Mouse (Mus musculus) testis, postnatal 10 days (tissue): ENCODE data around the gene Usp28.

Experiments
- DNase-seq: peaks from one replicate; pipeline ENCODE4 v3.0.0; 2021; ENCODE audit warnings: low spot score

The Usp28 gene

DNA sequence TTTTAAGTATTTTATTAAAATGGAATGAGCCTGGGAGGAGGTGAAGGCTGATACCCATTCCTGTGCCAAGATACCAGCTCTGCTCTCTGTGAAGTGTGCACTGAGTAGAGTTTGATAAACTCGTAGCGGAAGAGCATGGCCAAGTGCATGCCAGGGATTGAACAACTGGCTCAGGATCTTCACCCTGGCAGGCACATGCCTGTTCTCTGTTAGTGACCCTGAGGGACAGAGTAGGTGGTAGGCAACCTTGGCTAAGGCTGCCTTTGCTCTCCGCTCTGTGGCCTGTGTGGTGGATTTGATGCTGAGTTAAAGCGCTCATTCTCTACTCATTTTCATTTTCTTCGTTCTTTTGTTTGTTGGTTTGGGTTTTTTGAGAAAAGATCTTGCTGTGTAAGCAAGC lies 36.1 kb downstream of the Usp28 start:
- no peak for DNase-seq

DNA sequence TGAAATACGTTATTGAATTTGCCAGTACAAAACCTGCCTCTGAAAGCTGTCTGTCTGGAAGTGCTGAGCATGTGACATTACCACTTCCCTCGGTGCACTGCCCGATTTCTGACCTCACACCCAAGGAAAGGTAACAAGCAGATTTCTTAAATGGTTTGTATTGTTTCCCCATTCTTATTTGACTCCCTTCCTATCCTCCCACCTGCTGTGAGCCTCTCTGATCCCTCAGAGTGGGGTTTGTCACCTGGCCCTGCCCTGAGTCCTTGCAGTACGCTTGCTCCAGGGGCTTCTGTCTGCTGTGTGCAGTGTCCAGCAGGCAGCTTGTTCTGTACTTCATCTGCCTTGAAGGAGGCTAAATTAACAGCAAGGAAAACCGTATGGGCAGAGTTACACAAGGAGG lies 38.8 kb downstream of the Usp28 start:
- no peak for DNase-seq

DNA sequence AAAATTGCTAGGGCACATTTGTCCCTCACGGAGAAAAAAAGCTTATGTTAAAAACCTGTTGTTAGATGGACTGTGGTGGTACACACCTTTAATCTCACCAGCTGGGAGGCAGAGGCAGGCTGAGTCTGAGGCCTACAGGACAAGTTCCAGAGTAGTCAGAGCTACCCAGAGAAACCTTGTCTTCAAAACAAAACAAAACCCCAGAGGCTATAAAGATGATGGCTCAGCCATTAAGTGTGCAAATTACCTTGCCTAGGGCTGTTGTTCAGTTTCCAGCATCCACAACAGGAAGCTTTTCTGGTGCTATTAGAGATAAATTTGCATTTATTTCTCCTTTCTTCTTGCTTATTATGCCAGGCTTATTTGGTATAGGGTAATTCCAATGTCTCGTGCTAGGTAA lies 39.4 kb downstream of the Usp28 start:
- no peak for DNase-seq

DNA sequence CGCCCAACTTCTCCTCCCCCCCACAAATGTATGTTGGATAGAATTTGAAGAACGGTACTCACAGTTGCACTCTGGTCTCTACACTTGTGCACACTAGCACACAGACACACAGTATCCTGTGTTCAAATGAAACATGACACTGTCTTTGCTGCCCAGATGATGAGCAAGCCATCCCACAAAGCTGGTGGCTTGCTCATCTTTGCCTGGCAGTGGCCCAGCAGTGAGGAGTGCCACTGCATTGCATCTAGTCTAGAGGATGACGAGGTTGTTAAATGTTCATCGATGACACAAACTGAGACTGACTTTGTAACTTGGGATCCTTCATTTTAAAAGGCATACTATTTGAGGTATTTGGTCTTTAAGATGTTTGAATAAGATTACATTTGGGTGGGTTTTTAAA lies 49.6 kb downstream of the Usp28 start:
- no peak for DNase-seq

DNA sequence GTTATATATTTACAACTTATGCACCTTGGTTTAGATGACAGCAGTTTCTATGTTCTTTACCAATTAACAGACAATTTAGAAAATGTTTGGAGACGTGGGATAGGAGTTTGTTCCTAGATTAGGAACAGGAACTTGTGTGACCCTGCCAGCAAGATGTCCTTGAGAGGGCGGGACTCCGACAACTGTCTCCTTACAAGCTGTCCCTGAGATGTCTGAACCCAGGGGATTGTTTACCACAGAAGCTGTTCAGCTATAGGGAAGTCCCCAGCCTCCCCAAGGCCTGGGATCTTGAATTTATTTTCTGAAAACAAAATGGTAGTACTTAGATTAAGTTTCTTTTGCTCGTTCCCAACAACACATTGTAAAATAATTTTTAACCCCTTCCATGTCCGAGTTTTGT lies 65.7 kb downstream of the Usp28 start:
- DNase-seq, result no peak

DNA sequence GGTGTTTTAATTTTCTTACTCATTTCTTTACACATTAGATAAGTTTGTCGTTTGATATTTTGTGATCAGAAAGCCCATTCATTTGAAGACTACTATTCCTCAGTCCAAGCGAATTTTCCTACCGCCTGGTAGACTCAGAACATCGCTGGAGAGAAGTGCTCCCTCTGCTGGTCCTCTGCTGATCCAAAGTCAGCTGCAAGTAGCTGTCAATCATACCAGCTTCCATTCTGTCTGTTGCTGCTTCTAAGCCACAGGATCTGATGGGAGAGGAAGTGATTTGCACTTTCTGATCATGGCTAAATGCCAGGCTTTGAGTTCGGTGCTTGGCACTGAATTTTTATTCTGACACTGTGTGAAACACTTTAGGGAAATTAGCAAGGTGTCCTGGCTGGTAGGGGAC lies 66.2 kb downstream of the Usp28 start:
- DNase-seq, result peak; percentile 77

DNA sequence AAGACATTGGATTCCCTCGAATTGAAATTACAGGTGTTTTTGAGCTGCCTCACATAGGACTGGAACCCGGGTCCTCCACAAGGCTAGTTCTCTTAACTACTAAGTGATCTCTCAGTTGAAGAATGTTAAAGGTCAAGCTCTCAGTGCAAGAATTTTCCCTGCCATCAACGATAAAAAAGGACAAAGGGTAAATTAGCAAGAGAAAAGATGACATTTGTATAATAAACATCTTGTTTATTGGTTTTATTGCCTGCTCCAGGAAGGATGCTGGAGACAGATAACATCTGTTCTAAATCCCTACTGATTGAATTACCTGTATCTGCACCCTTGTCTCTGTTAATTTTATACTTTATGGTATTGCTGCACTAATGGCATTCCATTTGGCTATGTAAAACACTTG lies 68.9 kb downstream of the Usp28 start:
- no peak for DNase-seq

DNA sequence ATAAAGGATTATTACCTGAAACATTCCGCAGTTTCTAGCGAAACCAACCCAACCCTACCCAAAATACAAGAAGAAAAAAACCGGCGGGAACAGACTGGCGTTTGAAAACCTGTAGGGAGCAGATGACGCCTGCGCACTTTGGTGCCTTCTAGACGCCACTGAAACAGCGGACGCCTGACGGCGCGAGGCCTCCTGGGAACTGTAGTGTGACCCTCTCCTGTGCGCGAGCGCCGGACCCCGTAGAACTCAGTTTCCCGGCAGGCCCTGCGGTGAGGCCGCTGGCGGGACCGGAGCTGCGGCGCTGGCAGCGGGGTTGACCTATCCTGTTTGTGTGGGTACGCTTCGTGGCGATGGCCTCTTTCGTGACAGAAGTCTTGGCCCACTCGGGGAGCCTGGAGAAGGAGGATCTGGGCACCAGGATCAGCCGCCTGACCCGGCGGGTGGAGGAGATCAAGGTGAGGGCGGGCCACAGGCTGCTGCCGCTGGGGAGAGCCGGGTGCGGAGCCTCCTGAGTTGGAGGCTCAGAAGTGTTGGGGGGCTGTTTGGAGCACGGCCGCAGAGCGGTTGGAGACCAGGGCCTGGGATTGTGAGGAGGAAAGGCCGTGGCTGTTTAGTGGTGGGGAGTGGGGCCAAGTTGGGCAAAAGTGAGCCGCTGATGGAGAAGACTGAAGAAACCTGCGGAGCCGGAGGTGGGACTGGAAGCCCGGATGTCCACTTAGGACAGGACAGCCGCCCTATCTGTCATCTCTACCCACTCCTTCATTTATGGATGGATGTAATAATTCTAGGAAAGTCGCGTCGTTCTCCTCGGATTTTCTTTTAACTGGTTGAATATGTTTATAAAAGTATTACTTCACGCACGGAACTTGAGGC lies 70.4 kb downstream of the Usp28 start, which contains the start of gene Zw10:
Gene Zw10, plus strand, starts transcription at position 281 of the 873 bp plus-strand sequence.
- DNase-seq, result peak; percentile 93

DNA sequence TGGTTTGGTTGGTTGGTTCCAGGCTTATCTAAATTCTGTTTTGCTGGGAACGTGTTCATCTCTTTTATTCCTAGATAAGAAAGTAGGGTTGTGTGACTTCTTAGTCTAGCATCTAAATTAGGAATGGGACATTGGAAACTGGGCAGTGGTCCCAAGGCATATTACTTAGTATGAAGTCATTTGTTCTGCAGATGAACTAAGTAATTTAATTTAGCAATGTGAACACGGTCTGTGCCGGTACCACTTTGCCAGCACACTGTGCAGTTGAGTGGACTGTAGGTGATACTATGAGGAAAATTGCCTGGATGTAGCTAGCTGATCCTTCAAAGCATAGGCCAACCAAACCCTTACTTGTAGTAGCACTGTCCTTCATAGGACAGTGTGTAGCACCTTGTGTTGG lies 91.7 kb downstream of the Usp28 start:
- DNase-seq, result no peak

DNA sequence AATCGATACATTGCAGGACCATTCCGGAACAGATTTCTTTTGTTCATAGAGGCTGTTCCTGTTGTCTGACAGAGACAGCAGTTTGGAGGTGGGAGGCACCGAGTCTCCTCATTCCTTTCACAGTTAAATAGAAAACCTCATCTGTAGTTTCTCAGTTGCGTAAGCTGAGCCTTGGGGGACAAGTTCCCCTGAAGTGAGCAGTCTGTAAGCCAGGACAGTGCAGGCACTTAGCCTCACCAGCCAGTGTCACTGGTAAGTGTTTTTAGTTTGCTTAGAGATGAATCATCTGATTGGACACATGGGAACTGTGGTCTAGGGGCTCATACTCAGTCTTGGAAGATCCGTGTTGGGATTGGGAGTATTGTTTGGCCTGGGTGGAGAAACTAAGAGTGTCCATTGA lies 95.9 kb downstream of the Usp28 start, which contains the start of gene Tmprss5:
Gene Tmprss5, plus strand, starts transcription at position 154 of the 400 bp plus-strand sequence.
- no peak for DNase-seq

DNA sequence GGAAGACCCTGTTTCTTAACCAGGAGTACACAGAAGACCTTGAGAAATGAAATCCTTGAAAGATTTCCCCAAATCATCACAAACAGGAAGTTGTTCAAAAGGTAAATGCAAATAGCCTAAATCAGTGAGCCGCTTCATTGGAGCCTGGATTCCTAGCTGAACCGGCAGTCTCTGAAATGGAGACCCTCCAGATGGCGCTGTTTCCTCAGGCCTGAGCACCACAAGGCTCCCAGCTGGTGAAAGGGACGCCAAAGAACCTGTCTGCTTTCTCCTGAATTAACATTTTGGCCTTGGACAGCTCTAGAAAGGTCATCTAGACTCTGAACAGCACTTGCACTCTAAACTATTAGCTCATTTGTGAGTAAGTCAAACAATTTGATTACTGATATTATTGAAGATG lies 96.4 kb downstream of the Usp28 start:
- peak; percentile 91 for DNase-seq

DNA sequence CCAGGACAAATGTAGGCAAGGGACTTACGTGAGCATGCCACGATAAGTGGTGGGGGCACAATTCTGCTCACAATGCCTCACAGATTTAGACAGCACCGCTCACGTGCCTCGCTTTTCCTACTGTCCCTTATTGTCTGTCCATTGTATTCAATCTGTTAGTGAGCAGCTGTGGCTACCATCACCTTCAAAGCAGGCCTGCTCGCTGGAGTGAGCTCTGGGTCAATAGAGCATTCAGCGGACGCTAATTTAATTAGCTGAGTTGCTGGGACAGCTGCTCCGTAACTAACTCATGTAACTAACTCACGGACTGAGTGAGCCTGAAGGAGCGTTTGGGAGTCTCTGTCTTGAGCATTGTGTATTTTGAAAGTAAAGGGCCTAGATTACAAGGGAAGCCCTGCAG lies 102.1 kb downstream of the Usp28 start:
- DNase-seq, result no peak
